Mouse (Mus musculus): ENCODE data around the gene Gm49396. TPM values are rescaled to one million over a fixed set of nuclear protein-coding genes. Genes with fewer than 3 reads are reported as not detected.

The Gm49396 gene
- total RNA-seq, 2 experiments from 2014 or later = 9.1 to 9.2 TPM

GRCm38 (mm10) chr7:30552102-30553020 is 10.8 kb upstream of the Gm49396 start, which contains the start of the genes Hspb6 and Proser3:
TSS of gene Hspb6 (plus strand) at chr7:30552178.
TSS of gene Proser3 (minus strand) at chr7:30552299.
- peak; percentile 95 to 99 for DNase-seq (ENCODE audit: low spot score in 2 of 2)

DNA sequence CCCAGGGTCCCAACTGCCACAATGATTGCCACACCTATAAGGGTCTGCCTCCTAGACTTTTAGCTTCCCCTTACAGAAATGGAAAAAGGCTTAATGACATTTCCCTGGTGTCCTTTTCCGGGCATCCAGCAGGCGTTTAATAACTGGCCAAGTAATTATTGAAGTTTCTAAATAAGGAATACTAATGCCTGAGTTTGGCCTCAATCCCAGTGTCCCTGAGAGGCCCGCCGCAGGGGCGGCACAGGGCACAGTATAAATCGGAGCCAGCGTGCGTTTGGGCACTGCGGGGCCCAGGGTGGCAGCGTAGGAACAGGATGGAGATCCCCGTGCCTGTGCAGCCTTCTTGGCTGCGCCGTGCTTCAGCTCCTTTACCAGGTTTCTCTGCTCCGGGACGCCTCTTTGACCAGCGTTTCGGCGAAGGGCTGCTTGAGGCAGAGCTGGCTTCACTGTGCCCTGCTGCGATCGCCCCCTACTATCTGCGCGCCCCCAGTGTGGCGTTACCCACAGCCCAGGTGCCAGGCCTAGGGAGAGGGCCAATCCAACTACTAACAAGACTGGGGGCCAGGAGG is 10.0 kb upstream of the Gm49396 start:
- no peak for DNase-seq (ENCODE audit: low spot score in 2 of 2)

DNA sequence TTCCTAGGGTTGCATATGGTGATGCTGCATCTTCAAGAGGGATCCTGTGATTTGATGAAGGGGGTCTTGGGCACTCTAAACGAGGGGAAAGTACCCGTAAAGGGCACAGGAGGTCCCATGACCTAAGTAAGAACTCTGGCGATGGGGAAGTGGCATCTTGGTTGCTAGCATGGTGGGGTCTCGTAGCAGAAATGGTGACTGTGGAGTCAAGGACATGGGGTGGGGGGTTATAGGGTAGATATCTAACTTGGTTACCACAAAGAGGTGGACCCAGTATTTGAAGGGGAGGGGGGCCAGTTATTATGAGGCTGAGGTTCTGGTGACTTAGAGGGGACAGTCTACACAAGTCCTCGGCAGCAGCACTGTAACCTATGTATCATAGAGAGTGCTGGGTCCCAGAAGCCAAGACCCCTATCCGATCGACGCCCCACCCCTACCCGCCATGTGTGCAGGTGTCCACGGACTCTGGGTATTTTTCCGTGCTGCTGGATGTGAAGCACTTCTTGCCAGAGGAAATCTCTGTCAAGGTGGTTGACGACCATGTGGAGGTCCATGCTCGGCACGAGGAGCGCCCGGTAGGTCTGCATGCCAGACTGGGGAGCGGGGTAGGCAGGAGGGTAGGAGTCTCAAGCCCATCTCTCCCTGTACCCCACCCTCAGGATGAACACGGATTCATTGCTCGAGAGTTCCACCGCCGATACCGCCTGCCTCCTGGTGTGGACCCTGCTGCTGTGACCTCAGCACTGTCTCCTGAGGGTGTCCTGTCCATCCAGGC is 9.1 kb upstream of the Gm49396 start:
- DNase-seq (ENCODE audit: low spot score in 2 of 2) = no peak

GRCm38 (mm10) chr7:30556894-30557536 is 6.1 kb upstream of the Gm49396 start:
- DNase-seq (ENCODE audit: low spot score in 2 of 2) = no peak

- no peak for DNase-seq (ENCODE audit: low spot score in 2 of 2)
These were observed 5.1 kb upstream of the Gm49396 start for GRCm38 (mm10) chr7:30557901-30558514.

DNA sequence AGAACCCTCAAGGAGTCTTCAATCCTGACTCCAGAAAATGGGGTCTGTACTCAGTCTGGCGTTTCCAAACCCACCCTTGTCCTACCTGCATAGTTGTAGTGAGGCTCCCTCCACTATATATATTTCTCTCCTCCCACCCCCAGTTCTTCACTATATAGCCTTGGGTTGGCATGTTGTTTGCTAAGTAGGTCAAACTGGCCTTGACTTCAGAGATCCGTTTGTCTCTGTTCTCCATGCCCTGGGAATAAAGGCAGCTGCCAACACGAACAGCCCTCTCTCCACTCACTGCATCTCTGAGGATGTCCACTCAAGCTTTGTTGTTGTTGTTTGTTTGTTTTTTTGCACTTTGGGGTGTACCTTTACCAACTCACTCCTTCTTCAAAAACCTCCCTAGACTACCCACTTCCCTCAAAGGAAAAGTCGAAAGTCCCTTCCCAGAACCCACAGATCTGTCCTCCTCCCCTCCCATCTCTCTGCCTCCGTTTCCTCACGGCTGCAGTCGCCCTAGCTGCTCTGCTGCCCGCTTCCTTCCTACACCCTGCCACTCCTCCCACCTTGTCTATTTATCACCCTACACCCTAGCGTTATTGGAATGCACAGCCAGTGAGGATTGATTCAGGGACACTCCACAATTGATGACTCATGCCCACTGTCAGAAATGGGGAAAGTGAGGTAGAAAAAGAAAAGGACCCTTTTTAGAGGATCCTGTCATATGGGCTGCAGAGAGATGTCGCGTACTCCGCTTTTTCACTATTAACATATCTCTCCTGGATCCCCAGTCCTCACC is 4.3 kb upstream of the Gm49396 start:
- no peak for DNase-seq (ENCODE audit: low spot score in 2 of 2)

DNA sequence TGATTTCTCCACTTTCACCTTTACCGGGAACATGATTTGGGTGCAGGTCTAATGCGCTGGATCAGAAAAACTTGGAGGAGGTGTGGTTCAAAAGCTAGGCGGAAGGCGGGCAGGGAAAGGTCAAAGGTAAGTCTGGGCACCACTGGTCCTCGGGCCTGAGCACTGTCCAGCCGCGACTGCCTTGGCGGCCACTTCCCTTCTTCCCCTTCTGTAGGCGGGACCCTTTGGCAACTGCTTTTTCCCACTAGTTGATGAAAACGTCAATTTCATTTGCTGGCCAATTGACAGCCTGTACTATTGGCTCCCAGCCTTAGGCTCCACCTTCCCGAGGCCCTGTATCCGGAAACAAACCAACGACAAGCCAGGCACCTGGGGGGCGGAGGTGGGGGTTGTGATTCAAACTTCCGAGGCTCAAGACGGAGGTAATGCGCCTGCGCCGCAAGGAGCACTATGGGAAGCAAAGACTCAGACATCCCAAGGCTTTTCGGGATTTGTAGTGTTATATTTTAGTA is 3.6 kb upstream of the Gm49396 start, which contains the start of gene Lin37:
TSS of gene Lin37 (minus strand) at position 396 of the 512 bp plus-strand sequence.
- DNase-seq (ENCODE audit: low spot score in 2 of 2) = peak; percentile 98 to 100

GRCm38 (mm10) chr7:30560296-30560695 is 2.8 kb upstream of the Gm49396 start:
- DNase-seq (ENCODE audit: low spot score in 2 of 2) = no peak

DNA sequence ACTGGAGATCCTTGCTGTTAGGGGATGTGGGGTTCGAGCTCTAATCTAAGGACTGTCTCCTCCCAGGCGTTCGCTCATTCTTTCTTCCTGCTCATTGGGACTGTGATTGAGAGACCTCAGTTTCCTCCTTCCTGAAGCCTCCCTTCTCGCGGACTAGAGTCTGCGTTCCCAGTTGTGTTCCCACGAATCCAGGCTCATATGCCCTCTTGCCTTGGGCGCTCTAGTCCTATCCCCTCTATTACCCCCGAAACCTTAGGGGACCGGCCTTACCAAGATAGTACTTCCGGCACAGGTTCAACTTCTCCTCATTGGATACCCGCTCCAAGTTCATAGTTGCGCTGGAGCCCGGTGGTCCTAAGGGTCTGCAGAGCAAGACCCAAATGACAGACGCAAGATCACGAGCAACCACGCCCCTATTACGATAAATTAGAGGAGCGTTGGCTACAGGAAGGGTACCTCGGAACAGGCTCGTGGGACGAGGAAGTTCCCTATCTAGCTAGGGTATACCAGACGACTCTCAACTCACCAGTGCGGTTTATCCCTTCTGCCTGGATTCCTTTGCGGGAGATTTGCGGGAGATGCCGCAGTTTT is 523 bp upstream of the Gm49396 start:
- peak in 1 of 2 experiments; percentile 32 for DNase-seq (ENCODE audit: low spot score in 2 of 2)

DNA sequence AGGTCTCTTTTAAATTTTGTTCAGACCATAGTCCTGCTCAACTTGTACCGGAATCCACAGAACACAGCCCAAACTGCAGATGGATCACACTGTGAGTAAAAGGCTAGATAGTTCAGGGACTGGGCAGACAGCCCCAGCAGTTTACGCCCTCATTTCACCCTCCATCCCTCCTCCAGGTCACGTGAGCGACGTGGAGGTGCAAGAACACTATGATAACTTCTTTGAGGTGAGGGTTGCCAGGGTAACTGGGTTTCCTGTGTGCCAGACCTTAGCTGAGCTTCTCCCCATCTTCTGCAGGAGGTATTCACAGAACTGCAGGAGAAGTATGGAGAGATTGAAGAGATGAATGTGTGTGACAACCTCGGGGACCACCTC is 749 bp downstream of the Gm49396 start:
- no peak for DNase-seq (ENCODE audit: low spot score in 2 of 2)

DNA sequence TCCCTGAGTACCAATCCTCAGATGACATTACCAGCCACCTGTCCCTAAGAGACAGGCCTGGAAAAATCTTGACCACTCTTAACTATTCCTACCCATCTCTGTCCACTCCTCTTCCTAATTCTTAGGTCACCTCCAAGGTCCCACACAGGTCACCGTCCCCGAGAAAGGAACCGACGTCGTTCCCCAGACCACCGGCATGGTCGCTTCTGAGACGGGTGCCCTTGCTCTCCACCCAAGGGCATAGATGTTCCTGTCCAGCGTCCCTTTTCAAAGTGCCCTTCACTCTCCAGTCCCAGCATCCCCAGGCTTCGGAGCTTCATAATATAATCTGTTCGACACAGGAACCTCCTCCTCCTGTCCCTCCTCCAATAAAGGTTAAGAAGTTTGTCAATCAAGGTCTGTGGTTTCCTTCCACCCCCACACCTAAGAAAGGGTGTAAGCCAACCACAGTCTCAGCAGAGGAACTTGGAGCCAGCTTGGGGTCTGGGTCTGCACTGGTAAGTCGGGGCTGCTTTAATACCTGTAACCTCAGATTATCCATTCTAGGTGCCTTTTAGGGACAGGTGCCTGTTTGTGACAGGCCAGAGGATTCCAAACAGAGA is 1.9 kb downstream of the Gm49396 start, which contains the start of gene Igflr1:
TSS of gene Igflr1 (plus strand) at position 458 of the 602 bp plus-strand sequence.
- no peak for DNase-seq (ENCODE audit: low spot score in 2 of 2)

DNA sequence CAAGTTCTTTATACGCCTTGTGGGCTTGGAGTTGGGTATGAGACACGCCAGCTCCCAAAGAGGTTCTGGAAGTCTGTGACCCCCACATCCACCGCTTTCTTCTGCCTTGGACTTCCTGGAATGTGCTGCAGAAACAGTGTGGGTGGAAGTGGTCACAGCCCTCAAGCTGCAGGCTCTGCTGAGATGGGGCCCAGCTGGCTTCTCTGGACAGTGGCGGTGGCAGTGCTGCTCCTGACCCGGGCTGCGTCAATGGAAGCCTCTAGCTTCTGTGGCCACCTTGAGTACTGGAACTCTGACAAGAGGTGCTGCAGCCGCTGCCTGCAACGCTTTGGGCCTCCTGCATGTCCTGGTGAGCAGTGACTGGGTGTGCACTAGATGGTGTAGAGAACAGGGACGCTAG is 2.9 kb downstream of the Gm49396 start:
- no peak for DNase-seq (ENCODE audit: low spot score in 2 of 2)

DNA sequence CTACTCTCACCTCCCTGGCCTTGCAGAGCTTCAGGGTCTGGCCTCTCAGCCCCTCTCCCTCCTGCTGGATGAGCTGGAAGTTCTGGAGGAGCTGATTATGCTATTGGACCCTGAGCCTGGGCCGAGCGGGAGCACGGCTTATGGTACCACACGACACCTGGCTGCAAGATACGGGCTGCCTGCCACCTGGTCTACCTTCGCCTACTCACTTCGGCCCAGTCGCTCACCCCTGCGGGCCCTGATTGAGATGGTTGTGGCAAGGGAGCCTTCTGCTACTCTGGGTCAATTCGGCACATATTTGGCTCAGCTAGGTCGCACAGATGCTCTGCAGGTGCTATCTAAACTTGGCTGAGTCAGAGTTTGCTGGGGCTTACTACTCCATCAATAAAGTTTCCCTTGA is 4.4 kb downstream of the Gm49396 start:
- DNase-seq (ENCODE audit: low spot score in 2 of 2) = no peak

DNA sequence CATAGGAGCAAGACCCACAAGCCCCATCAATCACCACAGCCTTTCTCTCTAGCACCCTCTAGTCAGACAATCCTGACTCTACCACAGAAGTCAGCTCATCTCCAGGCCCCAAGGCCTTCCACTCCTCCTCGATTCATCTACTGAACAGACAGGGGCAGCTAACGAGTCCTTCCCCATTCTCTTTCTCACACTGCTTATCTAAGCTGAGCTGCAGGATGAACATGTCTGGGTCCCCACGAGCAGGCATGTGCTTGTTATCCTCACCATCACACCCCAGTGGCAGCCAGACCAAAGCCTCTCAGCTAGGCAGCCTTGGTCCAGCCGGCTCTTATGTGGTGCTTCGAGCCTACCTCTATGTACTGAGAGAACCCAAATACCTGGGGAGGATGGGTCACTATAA is 9.2 kb downstream of the Gm49396 start:
- no peak for DNase-seq (ENCODE audit: low spot score in 2 of 2)

GRCm38 (mm10) chr7:30572969-30573368 is 9.8 kb downstream of the Gm49396 start:
- no peak for DNase-seq (ENCODE audit: low spot score in 2 of 2)

- DNase-seq (ENCODE audit: low spot score in 2 of 2) = no peak
These were observed 16.8 kb downstream of the Gm49396 start for GRCm38 (mm10) chr7:30579950-30580349.

- DNase-seq (ENCODE audit: low spot score in 2 of 2) = no peak
These were observed 18.4 kb downstream of the Gm49396 start for GRCm38 (mm10) chr7:30581547-30581946.

GRCm38 (mm10) chr7:30584339-30584738 is 21.2 kb downstream of the Gm49396 start:
- no peak for DNase-seq (ENCODE audit: low spot score in 2 of 2)

DNA sequence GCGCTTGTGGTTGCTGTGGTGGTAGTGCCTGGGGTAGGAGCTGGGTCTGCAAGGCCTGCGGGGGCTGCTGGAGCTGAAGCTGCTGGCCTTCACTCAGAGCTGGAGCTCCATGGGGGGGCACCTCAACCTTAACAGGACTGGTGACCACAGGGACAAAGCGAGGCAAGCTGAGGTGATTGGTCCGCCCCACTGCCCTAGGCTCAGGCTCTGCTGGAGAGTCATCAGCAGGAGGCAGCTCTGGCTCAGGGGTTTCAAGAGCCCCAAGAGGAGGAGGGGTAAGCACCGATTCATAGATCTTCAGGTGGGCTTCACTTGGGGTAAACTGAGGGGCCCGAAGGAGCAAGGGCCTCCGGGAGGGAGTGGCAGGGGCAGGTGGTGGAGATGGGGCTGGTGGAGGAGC is 22.0 kb downstream of the Gm49396 start:
- DNase-seq (ENCODE audit: low spot score in 2 of 2) = no peak

Data from layer of hippocampus, adult 18-20 months (tissue).